Mouse (Mus musculus) kidney, adult 2 months (tissue): ENCODE measurements around the gene Glis2.

ENCODE experiments used
- CTCF ChIP-seq: fragments of 200-500 bp; conservative IDR thresholded peaks from 2 replicates; pipeline ENCODE4 v1.5.1; 2011; ENCODE audit warnings: low read depth, mild to moderate bottlenecking, control low read depth, low read length, moderate library complexity, mixed read lengths; ENCODE audit not compliant: insufficient read depth, insufficient read length
- POLR2A ChIP-seq: fragments of 200-500 bp; IDR thresholded peaks from one replicate; pipeline ENCODE4 v1.6.1; 2011; ENCODE audit warnings: low read depth, low read length, control low read depth

- TF ChIP-seq CTCF = no peak
- no peak for TF ChIP-seq POLR2A
Observed at GRCm38 (mm10) chr16:4635760-4636159, 41.2 kb downstream of the Glis2 start.
